Mouse (Mus musculus) bone marrow macrophage, adult 2 months (primary cell): ENCODE measurements around the gene Ankrd26. TPM values are rescaled to one million over a fixed set of nuclear protein-coding genes. Genes with fewer than 3 reads are reported as not detected.
A peak's percentile ranks its signal among the peaks of the same experiment; 100 is the strongest.

Experiments used
- H3K27ac ChIP-seq: 2 replicates; pipeline ENCODE4 v1.5.1; 2012; ENCODE audit warnings: low read depth, low read length; ENCODE audit not compliant: insufficient read depth
- H3K4me1 ChIP-seq: 2 replicates; pipeline ENCODE4 v1.6.1; 2012; ENCODE audit warnings: low read length; ENCODE audit not compliant: control insufficient read depth, insufficient read depth
- H3K4me3 ChIP-seq: 2 replicates; pipeline ENCODE4 v1.5.1; 2012; ENCODE audit warnings: mild to moderate bottlenecking, low read length, moderate library complexity; ENCODE audit not compliant: insufficient read depth
- CTCF ChIP-seq: IDR thresholded peaks from 2 replicates; pipeline ENCODE4 v1.5.1; 2012; ENCODE audit warnings: low read depth, mild to moderate bottlenecking, low read length, moderate library complexity
- POLR2A ChIP-seq: IDR thresholded peaks from 2 replicates; pipeline ENCODE4 v1.6.1; 2012; ENCODE audit warnings: mild to moderate bottlenecking, low read depth, low read length, borderline replicate concordance
- polyA plus RNA-seq: library from polyadenylated mRNA; stranded (reverse); fragments of >200 nt; gene quantifications from 2 replicates; pipeline ENCODE4 v1.2.4, GENCODE M21; 2012; ENCODE audit not compliant: missing spikeins, insufficient read depth, insufficient read length

The Ankrd26 gene
- polyA plus RNA-seq, 1 experiment, result 5.8 TPM

GRCm38 (mm10) chr6:118478957-118479708 is 82.9 kb downstream of the Ankrd26 start, which contains the start of gene Zfp9:
Zfp9 (minus strand) TSS chr6:118479320.
- Histone ChIP-seq H3K4me1 (peaks cover 5% of the 10 kb centered on the region), H3K27ac (no peak within 1 kb of the TSS), H3K4me3 (peak within 1 kb of the TSS; percentile 66)
- TF ChIP-seq POLR2A (no peak), CTCF (no peak)

- TF ChIP-seq POLR2A (no peak), CTCF (no peak)
- peaks cover 5% of the 10 kb centered on the region for H3K4me1 ChIP-seq
- H3K4me3 ChIP-seq, result no peak overlapping the region
- H3K27ac ChIP-seq, result no peak overlapping the region
Observed at GRCm38 (mm10) chr6:118477875-118478785, 83.9 kb downstream of the Ankrd26 start.

GRCm38 (mm10) chr6:118462069-118462705 is 99.8 kb downstream of the Ankrd26 start:
- no peaks in the 10 kb centered on the region for H3K4me1 ChIP-seq
- no peak overlapping the region for H3K27ac ChIP-seq
- no peak for TF ChIP-seq CTCF
- TF ChIP-seq POLR2A, result no peak
- H3K4me3 ChIP-seq, result no peak overlapping the region

- Histone ChIP-seq H3K4me1 (peaks cover 2% of the 10 kb centered on the region; the same call in 1 of the 2 replicates), H3K4me3 (no peak overlapping the region), H3K27ac (no peak overlapping the region)
- TF ChIP-seq CTCF (no peak), POLR2A (no peak)
Observed at GRCm38 (mm10) chr6:118457726-118458125, 104.3 kb downstream of the Ankrd26 start.

- peaks cover 2% of the 10 kb centered on the region; the same call in 1 of the 2 replicates for H3K4me1 ChIP-seq
- H3K4me3 ChIP-seq, result peak within 1 kb of the TSS; percentile 91
- H3K27ac ChIP-seq, result peak within 1 kb of the TSS; percentile 45
- TF ChIP-seq POLR2A (no peak), CTCF (no peak)
Observed at GRCm38 (mm10) chr6:118455042-118455631, 106.9 kb downstream of the Ankrd26 start, which contains the start of gene Zfp248. Zfp248 (minus strand) TSS chr6:118455528.

GRCm38 (mm10) chr6:118454452-118454851 is 107.6 kb downstream of the Ankrd26 start:
- H3K4me3 ChIP-seq, result peak overlapping the region; percentile 91

More at GRCm38 (mm10) chr6:118454452-118454851, 107.6 kb downstream of the Ankrd26 start:
- H3K27ac ChIP-seq, result no peak overlapping the region
- TF ChIP-seq POLR2A (no peak), CTCF (no peak)
- peaks cover 2% of the 10 kb centered on the region; the same call in 1 of the 2 replicates for H3K4me1 ChIP-seq

Other genes starting within 250 kb of the Ankrd26 start
- gene Bms1, start 142.8 kb downstream of the Ankrd26 start, polyA plus RNA-seq, result 21.6 and 26.0 TPM in 2 replicates
- 2.6 and 2.7 TPM in 2 replicates for gene Zfp248, start 106.7 kb downstream of the Ankrd26 start, polyA plus RNA-seq
- 0.42 and 0.47 TPM in 2 replicates for gene Zfp9, start 82.9 kb downstream of the Ankrd26 start, polyA plus RNA-seq